Mouse (Mus musculus): ENCODE results near the gene Ccl9. TPM values are rescaled to one million over a fixed set of nuclear protein-coding genes. Genes with fewer than 3 reads are reported as not detected.
"Not testable (repeated sequence)": the region's sequence is repeated elsewhere in the genome, so short reads cannot be mapped to it uniquely, and the experiment has no call there.

Ccl9 gene
- total RNA-seq, 2 experiments from 2014 or later = 4.6 to 5.2 TPM

DNA sequence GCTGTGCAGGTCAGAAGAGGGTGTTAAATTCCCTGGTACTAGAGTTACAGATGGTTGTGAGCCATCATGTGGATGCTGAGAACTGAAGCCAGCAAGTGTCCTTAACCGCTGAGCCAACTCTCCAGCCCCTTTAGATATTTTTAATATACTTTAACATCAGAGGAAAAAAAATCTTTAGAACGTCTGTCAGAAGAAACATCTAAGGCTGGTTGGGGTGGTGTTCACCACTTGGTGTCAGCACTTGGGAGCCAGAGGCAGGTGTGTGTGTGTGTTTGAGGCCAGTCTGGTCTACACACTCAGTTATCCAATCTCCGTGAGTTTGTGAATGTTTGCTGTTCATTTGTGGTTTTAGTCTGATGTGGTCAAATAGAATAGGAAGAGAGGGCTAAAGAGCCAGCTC is 563 bp upstream of the Ccl9 start:
- no peak for DNase-seq

DNA sequence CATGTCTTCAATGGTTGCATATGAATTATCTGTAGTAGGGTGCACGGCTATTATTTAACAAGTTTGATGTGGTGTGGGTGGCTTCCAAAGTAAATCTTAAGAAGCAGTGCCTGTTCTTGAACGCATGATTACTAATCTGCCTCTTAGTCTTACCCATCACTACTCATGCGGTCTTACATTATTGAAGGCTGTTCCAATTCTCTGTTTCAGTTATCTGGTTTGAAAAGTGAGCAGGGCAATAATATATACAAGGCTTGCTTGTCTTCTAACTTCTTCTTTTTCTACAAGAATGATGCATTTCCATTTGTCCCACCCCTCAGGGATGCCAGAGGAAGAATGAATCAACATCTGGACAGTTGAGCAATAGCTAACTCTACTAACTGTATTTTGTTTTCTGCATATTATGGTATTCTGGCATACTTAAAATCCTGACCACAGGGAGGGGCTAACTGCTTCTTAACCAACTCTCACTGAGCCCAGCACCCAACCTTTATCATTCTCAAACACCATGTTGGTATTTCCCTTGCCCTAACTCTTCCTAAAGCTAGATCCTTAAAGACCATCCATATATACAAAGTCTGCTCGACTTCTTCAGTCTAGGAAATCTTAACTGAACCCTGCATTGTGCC is 1.4 kb downstream of the Ccl9 start:
- no peak for DNase-seq

- no peak for DNase-seq
Observed at GRCm38 (mm10) chr11:83572834-83573233, 5.6 kb downstream of the Ccl9 start.

DNA sequence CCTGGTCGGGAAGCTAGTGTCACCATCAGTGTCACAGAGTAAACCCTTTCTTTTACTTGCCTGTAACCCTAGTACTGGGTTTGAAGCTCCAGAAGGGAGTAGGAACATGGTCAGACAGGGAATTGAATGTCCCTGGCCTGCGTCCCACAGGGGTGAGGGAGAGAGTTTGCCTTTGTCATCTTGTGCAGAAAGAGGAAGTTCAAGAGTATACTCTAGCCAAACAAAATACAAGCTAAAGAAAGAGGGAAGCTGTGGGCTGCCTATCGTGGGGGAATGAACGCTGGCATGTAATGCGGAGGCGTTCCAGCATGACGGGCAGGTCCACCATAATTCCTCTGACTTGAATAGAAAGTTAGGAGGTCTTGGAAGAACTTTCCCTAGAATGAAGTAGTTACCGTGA is 6.2 kb downstream of the Ccl9 start:
- DNase-seq = no peak

DNA sequence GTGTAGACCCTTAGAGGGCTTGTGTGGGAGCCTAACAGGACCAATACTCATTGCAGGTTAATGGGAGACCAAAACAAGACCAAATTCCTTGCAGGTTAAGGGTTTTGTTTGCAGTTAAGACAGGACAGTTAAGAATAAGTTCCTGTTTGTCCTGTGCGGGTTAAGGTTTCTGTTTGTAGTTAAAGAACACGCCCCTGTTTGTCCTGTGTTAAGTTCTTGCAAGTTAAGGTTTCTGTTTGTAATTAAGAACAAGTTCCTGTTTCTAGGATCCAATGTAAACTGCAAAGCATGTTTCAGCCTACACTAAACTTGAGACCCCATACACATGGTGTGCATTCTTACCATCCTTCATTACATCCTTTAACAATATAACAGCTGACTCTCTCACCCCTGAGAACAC is 8.2 kb downstream of the Ccl9 start:
- no peak for DNase-seq

DNA sequence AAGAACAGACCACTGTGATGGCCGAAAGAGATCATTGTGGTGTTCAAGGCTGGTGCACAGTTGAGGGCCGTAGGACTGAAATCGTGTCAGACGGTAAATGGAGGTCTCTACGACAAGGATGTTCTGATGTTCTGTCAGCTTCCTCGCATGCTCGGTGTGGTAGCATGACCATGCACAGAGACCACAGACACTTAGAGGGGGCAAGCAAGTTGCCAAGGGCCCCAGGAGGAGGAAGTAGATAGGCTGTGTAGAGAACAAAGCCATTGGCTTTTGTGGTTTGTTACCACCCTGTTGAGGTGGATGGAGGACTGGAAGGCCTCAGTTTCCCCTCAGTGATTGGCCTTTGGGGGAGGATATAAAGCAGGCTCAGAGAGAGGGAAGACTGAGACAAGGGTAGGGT is 9.2 kb downstream of the Ccl9 start:
- DNase-seq = no peak

DNA sequence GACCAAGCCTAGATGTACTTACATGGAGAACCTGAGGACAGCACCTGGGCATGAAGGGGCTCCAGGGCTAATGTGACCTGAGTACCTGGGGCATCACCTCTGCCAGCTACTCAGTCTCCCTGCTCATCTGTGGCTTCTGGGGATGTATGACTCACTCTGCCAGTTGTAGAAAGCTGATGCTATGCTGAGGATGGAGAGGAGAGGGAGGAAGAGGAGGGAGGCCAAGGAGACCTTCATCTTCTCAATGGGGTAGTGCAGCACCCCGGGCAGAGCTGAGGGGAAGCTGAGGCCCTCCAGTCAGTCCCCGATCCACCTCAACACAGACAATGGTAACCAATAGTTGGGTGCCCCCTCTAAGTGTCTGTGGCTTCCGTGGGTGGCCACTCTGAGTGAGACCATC is 9.7 kb downstream of the Ccl9 start:
- DNase-seq = no peak

DNA sequence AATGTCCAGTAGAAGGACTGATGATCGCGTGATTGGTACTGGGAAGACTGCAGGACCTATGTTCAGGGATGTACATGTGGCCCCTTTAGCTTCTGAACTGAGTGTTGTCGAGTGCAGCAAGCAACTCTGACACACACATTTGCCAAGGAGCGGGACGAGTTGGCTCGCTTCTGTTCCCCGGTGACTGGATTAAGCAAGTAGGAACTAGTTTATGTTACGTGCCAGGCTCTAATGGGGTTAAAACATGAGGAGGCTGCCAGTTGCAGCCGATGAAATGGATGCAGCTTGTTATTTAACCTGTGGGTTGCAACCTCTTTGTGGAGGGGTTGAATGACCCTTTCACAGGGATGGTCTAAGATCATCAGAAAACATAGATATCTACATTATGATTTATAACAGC is 10.4 kb downstream of the Ccl9 start:
- no peak for DNase-seq

DNA sequence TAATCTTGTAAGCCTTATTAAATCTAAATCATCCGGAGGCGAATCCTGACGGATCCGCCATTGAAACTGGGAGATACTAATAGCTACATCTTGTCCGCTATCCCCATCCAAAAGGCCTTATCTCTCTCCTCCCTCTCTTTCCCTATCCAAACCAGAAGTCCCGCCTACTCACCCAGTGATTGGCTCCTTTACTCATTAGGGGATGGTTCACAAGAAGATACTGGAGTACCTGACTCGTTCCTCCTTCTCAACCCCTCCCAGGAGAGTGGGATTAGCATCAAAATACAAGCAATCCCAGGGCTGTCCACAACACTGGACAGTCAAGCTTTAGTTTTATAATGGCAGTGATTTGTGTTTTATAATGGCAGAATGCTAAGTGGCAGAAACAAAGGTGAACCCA is 11.1 kb downstream of the Ccl9 start:
- DNase-seq = no peak

GRCm38 (mm10) chr11:83566617-83567016 is 11.8 kb downstream of the Ccl9 start:
- DNase-seq = no peak

- no peak for DNase-seq
Observed at GRCm38 (mm10) chr11:83563754-83564153, 14.7 kb downstream of the Ccl9 start.

DNA sequence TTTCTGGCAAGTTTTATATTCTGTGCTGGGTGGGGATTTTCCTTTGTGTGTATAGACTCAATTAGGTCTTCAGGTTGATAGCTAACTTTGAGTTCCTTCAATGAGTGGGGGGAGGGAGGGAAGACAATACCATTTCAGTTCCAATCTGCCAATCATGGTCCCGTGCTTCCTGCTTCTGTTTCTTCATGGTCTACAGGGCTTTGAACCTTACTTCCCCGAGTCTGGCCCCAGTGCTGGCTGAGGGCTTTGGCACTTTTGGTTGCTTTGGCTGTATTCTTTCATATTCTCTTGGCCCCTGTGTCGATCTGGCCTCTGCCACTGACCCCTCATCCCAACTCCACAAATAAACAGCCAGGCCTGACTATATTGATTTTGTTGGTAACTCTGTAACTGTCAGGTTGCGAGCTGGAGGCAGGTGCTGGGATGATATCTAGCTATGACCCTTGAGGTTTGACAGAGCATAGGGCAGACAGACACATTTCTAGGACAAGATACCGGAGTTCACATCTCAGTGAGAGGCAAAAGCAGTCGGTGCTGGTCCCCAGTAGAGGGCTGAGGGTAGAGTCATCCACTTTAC is 16.0 kb downstream of the Ccl9 start:
- no peak for DNase-seq

GRCm38 (mm10) chr11:83560405-83560804 is 18.0 kb downstream of the Ccl9 start:
- DNase-seq = no peak

DNA sequence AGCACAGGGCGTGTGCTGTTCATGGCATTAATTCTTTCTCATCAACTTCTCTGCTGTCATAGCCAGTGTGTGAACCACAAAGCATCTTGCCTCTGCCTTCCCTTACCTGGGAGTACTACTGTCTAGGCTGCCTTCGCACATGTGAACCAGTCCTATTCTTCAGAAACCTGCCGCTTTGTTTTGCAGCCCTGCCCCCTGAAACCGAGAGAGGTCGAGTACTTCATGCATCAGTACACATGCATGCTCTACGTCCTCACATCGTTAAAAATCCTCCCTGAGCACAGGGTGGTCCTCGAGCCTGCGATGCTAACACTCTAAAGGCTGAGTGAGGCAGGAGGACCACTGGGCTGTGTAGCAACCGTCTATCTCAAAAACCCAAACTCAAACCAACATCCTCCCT is 21.4 kb downstream of the Ccl9 start:
- no peak for DNase-seq

DNA sequence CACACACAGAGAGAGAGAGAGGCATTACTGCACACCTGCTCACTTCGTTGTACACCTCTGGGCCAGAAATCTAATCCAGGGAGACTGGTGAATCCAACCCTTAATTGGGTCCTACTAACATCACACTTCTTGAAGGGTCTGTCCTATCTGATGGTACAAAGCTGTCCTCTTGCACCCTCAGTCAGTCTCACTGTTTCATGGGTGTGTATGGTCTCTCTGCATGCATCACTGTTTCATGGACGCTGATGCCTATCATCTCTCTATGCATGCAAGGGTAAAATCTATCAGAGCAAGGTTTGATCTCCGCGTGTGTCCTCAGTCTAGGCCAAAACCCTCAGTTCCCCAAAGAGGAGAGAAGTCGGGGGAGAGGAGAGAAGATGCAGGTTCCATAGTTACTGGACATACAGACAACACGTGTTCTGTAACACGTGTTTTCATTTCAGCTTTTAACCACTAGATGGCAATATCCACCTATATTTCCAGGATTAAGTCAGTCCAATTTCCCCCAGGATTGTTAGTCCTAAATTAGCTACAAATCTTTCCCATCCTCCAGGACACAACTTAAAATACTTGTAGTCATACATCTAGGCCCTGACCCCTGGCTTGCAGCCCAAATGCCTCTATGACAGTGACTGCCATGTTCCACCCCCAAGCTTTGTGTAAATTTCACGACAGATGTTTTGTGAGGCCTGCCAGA is 22.2 kb downstream of the Ccl9 start:
- DNase-seq = no peak

DNA sequence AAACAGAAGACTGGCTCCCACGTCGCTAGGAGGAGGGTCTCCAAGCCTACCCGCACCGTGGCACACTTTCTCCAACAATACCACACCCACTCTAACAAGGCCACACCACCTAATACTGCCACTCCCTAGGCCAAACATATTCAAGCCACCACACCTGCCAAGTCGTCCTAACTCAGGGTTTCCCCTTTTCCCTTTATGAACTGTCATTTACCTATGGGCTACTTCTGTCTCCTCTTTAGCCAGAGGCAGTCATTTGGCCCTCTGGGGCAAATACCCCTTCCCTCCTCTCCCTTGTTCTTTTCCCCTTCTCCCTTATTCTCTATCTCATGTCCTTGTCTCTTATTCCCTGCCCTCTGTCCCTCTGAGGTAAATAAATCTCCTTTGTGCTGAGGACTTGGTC is 26.8 kb downstream of the Ccl9 start:
- DNase-seq = no peak

DNA sequence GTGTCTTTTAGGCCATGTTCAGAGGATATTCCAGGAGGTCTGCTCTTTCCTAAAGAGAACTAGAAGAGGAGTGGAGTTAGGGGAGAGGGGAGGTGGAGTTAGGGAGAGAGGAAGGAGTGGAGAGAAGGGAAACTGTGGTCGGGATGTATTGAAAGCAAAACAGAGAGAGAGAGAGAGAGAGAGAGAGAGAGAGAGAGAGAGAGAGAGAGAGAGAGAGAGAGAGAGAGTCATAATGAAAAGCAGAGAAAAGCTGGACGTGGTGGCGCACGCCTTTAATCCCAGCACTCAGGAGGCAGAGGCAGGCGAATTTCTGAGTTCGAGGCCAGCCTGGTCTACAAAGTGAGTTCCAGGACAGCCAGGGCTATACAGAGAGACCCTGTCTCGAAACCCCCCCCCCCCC is 27.4 kb downstream of the Ccl9 start:
- DNase-seq = not testable (repeated sequence)

- no peak for DNase-seq
Observed at GRCm38 (mm10) chr11:83550186-83550632, 28.2 kb downstream of the Ccl9 start.

DNA sequence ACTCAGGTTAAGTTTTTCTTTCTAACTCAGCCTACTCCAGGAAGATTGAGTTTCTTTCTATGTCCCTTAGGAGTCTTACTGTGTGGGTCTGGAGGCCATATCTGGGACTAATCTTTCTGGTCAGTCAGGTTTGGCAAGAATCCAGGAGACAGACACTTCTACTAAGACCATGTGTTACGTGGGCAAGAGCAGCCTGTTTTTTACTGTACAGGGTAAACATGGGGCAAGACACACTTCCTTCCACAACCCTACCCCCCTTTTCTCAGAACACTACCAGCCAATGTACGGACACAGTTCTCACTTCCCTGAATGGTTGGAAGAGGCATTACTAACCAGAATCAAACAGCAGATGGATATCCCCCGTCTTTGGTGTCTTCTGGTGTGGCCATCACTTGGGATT is 34.2 kb downstream of the Ccl9 start:
- DNase-seq = no peak

- no peak for DNase-seq
Observed at GRCm38 (mm10) chr11:83541415-83541814, 37.0 kb downstream of the Ccl9 start.

GRCm38 (mm10) chr11:83540931-83541330 is 37.5 kb downstream of the Ccl9 start:
- DNase-seq = no peak

GRCm38 (mm10) chr11:83538705-83539314 is 39.6 kb downstream of the Ccl9 start:
- DNase-seq = no peak

DNA sequence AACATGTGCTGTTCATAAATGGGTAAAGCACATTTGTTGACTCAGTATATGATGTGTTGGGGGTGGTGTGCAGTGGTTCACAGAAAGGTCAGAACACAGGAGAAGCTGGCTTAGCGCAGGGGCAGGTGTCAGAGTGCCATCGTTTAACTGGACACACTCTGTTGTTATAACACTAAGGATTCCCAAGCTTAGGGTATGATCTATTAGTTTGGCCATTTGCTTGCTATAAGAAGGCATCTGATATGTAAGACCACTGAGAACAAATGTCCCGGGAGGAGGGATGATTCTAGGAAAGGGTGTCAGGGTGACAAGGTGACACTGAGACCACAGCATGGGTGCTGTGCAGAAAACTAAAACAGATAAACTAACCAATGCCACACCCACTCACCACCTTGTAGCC is 41.6 kb downstream of the Ccl9 start:
- DNase-seq = no peak

All from layer of hippocampus, postnatal 36 days (tissue).